Mouse (Mus musculus): ENCODE data around the gene Slc22a21. TPM values are rescaled to one million over a fixed set of nuclear protein-coding genes. Genes with fewer than 3 reads are reported as not detected.

Slc22a21 gene
- total RNA-seq, 2 experiments from 2014 or later, result 1.3 TPM

DNA sequence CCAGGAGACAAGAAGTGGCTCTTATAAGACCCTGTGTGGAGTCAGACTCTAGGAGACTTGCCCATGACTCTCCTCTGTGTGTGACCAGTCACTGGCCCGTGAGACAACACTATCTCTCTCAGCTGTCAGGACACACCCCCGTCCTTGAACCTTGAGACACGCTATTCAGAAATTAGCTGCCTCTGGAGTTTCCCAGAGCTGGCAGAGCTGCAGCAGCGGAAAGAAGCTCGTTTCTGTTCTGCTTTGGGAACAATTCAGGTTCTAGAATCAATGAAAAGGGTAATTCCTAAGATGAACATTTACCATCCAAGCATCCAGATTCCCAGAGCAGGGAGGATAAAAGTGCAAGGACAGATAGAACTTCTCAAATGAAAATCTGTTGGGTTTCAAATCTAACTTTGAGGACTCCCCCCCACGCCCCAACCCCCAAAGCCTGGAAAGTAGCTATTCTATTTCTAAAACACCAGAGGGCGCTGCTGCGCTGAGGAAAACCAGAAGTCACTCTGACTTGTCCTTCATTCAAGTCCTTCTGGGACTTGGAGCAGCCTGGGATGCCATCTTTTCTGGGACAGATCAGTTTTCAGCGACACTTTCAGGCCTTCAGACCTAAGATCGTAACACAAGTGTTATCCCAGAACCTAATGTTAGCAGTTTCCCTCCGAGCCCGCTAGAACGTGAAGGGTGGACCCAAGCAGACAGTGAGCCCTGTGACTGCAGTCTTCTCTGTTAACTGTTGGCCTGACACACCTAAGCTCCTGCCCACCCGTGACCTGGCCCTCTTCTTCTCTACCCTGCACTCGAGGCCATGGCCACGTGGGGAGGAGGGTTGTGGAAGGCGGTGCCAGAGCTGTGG lies 48.8 kb downstream of the Slc22a21 start:
- Histone ChIP-seq H3K4me3 (no peak overlapping the region), H3K27ac (no peak overlapping the region)
- DNase-seq (ENCODE audit: extremely low spot score in 1 of 2, low spot score in 2 of 2), result peak; percentile 41 to 57
- TF ChIP-seq CTCF (IDR thresholded peaks at IDR 0.05), result peak; percentile 73
- intact Hi-C loops (cut with DNase I), result loop anchor here (1.0 to 10.0 kb wide), 4 partner anchors 56 to 323 kb away; no protein-coding TSS in a partner anchor

DNA sequence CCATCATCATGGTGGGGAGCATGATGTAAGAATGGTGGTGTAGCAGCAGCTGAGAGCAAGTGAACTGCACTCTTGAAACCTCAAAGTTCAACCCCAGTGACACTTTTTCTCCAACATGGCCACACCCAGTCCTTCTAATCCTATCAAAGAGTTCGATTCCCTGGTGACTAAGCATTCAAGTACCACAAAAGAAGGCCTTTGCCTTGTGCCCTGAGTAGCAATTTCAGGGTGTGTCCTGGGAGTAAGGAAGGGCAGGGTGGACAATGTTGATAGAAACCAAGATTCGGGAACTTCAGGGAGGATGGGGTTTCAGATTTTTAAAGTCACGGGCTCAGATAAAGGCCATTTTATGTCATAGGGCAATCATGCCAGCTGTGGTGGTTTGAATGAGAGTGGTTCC lies 50.4 kb downstream of the Slc22a21 start:
- TF ChIP-seq CTCF (IDR thresholded peaks at IDR 0.05), result no peak
- Histone ChIP-seq H3K27ac (no peak overlapping the region), H3K4me3 (no peak overlapping the region)
- intact Hi-C loops (cut with DNase I), result loop anchor here (5.0 to 10.0 kb wide), 3 partner anchors 58 to 325 kb away; no protein-coding TSS in a partner anchor
- no peak for DNase-seq (ENCODE audit: extremely low spot score in 1 of 2, low spot score in 2 of 2)

DNA sequence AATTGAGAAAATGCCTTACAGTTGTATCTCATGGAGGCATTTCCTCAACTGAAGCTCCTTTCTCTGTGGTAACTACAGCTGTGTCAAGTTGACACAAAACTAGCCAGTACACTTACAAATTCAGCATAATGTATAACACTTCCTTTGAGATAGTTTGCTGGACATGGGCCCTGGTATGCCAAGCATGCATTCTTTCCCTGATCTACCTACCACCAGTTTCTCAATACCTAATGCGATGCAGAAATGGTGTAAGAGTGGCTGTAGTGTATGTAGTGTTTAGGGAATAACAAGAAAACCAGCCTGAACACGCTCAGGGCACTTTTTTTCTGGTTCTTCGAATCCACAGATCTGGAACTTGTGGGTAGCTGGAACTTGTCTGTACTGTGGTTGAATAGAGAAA lies 51.5 kb downstream of the Slc22a21 start:
- intact Hi-C loops (cut with DNase I), result no loop called here

DNA sequence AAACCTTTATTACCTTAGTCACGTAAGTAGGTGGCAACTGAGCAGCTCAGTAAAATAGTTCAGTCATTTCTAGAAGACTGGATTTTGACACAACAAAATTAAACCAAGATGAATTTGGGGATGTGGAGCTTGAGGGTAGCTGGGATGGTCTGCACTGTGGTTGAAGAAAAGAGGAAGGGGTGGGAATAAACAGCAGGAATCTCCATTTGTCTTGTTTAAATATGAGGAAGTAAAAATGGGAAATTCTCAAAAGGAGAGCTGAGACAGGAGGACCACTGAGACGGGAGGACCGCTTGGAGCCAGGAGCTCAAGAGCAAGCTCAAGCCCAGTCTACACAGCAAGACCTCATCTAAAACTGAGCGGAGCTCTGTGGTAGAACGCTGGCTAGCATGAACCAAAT lies 53.8 kb downstream of the Slc22a21 start:
- intact Hi-C loops (cut with DNase I), result no loop called here
- no peak for TF ChIP-seq CTCF (IDR thresholded peaks at IDR 0.05)
- Histone ChIP-seq H3K27ac (no peak overlapping the region), H3K4me3 (no peak overlapping the region)
- DNase-seq (ENCODE audit: extremely low spot score in 1 of 2, low spot score in 2 of 2), result no peak

More for the DNA sequence above, 51.5 kb downstream of the Slc22a21 start:
- no peak for TF ChIP-seq CTCF (IDR thresholded peaks at IDR 0.05)
- no peak overlapping the region for H3K27ac ChIP-seq
- DNase-seq (ENCODE audit: extremely low spot score in 1 of 2, low spot score in 2 of 2), result no peak
- no peak overlapping the region for H3K4me3 ChIP-seq

DNA sequence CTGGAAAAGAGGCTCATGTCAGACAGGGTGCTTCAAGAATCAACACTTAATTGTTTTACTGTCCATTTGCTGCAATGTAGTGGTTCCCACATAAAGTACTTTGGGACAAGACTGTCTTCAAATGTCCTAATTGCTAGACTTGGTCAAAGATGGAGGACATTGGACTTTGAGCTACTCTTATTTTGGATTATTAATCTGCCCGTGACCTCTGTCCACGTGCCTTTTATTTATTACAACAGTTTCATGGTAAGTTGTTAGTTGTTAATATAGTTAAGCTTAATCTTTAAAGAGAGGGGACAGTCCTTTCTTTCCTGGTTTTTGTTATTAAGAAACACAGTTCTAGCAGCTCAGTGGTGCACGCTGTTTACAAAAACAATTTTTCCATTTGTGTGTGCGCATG lies 61.3 kb downstream of the Slc22a21 start:
- no peak overlapping the region for H3K27ac ChIP-seq
- intact Hi-C loops (cut with DNase I), result no loop called here
- DNase-seq (ENCODE audit: extremely low spot score in 1 of 2, low spot score in 2 of 2), result no peak
- no peak for TF ChIP-seq CTCF (IDR thresholded peaks at IDR 0.05)
- H3K4me3 ChIP-seq, result no peak overlapping the region

DNA sequence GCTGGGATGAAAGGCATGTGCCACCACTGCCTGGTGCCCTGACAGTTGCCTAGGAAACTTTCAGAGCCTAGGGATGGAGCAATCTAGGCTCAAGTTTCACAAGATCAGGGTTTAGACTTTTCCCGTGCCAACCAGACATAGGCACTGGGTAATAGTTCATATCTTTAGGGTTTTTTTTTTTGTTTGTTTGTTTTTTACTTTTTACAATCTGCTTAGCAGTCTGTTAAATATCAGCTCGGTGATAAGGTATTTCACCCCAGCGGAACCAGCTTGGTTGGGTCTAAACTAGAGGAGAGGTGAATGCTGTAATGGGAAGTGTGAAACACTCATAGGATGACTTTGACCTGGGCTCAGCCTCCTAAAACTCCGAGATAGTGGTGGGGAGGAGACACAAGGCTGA lies 69.1 kb downstream of the Slc22a21 start:
- intact Hi-C loops (cut with DNase I), result no loop called here
- no peak overlapping the region for H3K27ac ChIP-seq
- DNase-seq (ENCODE audit: extremely low spot score in 1 of 2, low spot score in 2 of 2), result no peak
- no peak for TF ChIP-seq CTCF (IDR thresholded peaks at IDR 0.05)
- H3K4me3 ChIP-seq, result no peak overlapping the region

DNA sequence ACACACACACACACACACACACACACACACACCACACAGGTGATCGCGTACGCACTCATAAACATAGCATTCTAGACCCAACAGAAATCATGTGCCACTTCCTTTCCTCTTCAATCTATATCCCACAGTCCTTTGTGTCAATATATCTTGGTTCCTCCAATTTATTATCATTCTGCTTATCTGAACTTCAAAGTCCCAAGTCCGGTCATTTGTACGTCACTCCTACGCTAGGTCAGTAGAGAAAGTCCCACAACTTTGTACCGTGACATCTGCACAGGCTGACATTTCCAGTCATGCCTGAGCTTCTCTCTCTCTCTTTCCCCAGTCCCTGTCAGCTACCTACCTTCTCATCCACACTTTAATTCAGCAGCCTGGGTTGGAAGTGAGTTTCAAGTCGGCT lies 71.4 kb downstream of the Slc22a21 start:
- Histone ChIP-seq H3K27ac (no peak overlapping the region), H3K4me3 (no peak overlapping the region)
- no peak for DNase-seq (ENCODE audit: extremely low spot score in 1 of 2, low spot score in 2 of 2)
- no peak for TF ChIP-seq CTCF (IDR thresholded peaks at IDR 0.05)
- intact Hi-C loops (cut with DNase I), result no loop called here

DNA sequence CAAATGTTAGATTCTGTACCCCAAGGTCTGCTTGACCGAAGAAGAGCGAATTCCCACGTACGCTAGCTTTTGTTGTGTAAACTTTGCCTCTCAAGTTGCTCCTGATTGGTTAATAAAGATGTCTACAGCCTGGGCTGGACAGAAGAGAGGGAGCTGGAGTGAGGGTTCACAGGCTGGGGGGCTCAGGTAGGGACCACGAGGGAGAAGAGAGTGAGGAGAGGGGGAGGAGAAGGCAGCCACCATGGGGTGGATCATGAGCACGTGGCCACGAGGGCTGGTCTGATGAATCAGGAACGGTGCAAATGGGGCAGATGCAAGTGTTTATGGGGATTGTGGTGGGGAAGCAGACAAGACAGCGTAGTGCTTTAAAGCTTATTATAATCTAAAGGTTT lies 75.6 kb downstream of the Slc22a21 start:
- Histone ChIP-seq H3K4me3 (no peak overlapping the region), H3K27ac (no peak overlapping the region)
- no peak for DNase-seq (ENCODE audit: extremely low spot score in 1 of 2, low spot score in 2 of 2)
- intact Hi-C loops (cut with DNase I), result no loop called here
- no peak for TF ChIP-seq CTCF (IDR thresholded peaks at IDR 0.05)

DNA sequence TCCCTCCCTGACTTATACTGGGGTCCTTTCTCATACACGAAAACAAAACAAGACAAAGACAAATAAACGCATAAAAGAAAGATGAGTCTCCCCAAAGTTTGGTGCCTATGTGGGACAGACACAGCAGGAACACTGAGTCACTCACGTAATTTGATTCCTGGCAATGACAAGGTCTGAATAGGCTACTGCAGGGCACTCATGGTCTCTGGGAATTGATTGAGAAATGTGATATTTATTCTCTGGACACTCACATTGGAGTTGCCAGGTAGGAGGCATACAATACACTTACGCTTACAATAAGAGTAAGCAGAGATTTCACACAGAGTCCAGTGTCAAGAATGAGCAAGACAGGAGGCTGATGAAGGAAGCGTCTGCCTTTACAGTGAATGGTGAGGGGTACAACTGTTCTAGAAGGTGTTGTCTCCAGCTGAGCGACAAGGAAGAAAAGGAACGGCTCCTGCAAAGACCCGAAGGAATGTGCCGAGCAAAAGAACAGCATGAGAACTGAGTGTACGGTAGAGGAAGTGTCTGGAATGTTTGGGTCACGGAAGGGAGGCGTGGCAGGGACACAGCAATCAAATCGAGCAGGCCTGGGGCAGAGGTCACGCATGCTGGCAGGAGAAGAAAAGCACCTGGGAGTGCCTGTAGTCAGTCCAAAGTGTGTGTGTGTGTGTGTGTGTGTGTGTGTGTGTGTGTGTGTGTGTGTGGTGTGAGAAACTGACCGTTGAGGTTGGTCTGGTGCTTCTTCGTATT lies 76.2 kb downstream of the Slc22a21 start:
- intact Hi-C loops (cut with DNase I), result no loop called here
- H3K4me3 ChIP-seq, result no peak overlapping the region
- no peak for DNase-seq (ENCODE audit: extremely low spot score in 1 of 2, low spot score in 2 of 2)
- no peak overlapping the region for H3K27ac ChIP-seq
- no peak for TF ChIP-seq CTCF (IDR thresholded peaks at IDR 0.05)

DNA sequence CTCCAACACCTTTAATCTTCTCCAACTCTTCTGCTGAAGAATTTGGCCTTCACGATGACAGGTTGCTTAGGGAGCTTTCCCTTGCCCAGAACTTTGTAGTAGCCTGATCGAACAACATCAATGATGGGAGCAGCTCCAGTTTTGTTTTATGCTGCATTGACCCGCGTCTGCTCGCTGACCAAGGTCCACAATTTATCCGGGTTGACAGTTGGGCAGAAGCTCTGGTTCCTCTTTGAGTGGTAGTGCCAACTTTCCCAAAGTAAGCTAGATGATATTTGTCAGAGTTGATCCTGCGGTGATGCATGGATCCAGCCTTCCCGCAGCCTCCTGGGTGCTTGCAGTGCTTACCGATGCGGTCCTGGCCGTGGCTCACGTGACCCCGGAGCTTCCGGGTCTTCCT lies 77.4 kb downstream of the Slc22a21 start:
- Histone ChIP-seq H3K4me3 (no peak overlapping the region), H3K27ac (no peak overlapping the region)
- no peak for TF ChIP-seq CTCF (IDR thresholded peaks at IDR 0.05)
- no peak for DNase-seq (ENCODE audit: extremely low spot score in 1 of 2, low spot score in 2 of 2)
- intact Hi-C loops (cut with DNase I), result no loop called here

DNA sequence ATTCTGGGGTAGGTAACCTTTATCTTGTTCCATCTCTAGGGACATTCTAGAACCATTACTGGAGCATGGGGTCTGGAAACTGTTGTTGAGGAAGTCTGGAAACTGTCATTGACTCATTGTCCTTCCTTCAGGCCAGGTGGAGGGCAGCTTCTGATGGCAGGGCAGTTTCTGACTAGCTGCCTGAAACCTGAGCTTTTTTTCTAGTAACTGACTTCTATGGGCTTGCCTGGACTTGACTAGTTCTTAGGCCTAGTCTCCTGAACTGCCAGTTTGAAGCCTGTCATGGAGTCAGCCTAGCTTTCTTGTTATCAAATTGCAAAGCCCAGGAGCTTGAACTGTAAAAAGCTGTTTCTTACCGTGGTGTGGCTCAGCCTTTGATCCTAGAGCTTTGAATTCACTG lies 79.1 kb downstream of the Slc22a21 start:
- intact Hi-C loops (cut with DNase I), result no loop called here
- no peak overlapping the region for H3K4me3 ChIP-seq
- H3K27ac ChIP-seq, result no peak overlapping the region
- no peak for TF ChIP-seq CTCF (IDR thresholded peaks at IDR 0.05)
- no peak for DNase-seq (ENCODE audit: extremely low spot score in 1 of 2, low spot score in 2 of 2)

DNA sequence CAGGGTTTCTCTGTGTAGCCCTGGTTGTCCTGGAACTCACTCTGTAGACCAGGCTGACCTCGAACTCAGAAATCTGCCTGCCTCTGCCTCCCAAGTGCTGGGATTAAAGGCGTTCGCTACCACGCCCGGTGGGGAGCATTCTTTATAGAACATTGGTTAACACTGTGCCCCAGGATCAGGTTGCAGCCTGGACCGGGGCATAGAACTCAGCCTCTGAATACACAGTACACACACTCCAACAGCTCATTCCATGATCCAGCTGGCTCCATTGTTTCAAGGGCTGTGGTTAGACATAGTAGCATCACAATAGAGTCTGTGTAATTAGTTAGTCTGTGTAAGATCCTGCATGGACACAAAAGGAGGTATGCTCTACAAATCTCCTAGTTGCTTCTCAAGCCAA lies 80.2 kb downstream of the Slc22a21 start:
- DNase-seq (ENCODE audit: extremely low spot score in 1 of 2, low spot score in 2 of 2), result no peak

More for the DNA sequence above, 80.2 kb downstream of the Slc22a21 start:
- intact Hi-C loops (cut with DNase I), result no loop called here
- H3K27ac ChIP-seq, result no peak overlapping the region
- no peak for TF ChIP-seq CTCF (IDR thresholded peaks at IDR 0.05)
- H3K4me3 ChIP-seq, result no peak overlapping the region

Other genes with a start within 250 kb of the Slc22a21 start
- gene Irf1, start 210.3 kb downstream of the Slc22a21 start, total RNA-seq (2021), result 1 to 10 TPM; 6.6 to 8.2 TPM
- 1 to 10 TPM in 1 of 2 experiments, under 1 TPM in 1; 0.52 to 1.1 TPM for gene Gm17334, start 207.1 kb downstream of the Slc22a21 start, total RNA-seq (2021)
- 1 to 10 TPM; 3.0 to 5.9 TPM for gene Gm12216, start 121.1 kb downstream of the Slc22a21 start, total RNA-seq (2021)
- 10 to 100 TPM in 1 of 2 experiments, 1 to 10 TPM in 1; 9.5 to 10.5 TPM for gene Slc22a5, start 88.7 kb downstream of the Slc22a21 start, total RNA-seq (2021)
- 1 to 10 TPM; 8.5 to 8.8 TPM for gene Slc22a4, start 47.8 kb upstream of the Slc22a21 start, total RNA-seq (2021)
- gene Pdlim4, start 88.7 kb upstream of the Slc22a21 start, total RNA-seq (2021), result 10 to 100 TPM; 13.8 to 14.0 TPM
- gene P4ha2, start 119.8 kb upstream of the Slc22a21 start, total RNA-seq (2021), result 10 to 100 TPM; 21.8 to 32.0 TPM

Measured in left cerebral cortex, adult 2 months (tissue).